Mouse (Mus musculus): ENCODE measurements around the gene Dgat2. TPM values are rescaled to one million over a fixed set of nuclear protein-coding genes. Genes with fewer than 3 reads are reported as not detected.

The Dgat2 gene
- total RNA-seq, 4 experiments from 2014 or later = 33.2 to 62.2 (median 41.4) TPM

DNA sequence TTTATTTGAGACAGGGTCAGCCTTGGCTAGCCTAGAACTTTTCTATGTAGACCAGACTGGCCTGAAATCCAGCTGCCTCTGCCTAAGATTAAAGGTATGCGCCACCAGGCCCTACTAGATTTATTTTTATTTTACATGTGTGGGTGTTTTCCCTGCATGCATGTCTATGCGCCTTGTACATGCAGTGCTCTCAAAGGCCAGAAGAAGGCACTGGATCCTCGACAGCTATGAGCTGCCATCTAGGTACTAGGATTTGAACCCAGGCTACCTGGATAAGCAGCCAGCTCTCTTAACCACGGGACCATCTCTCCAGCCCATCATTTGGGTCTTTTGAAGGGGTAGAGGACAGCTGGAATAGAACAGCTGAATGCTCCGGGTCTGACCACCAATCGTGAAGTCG, 20.1 kb downstream of the Dgat2 start:
- DNase-seq (ENCODE audit: low spot score in 2 of 2) = no peak

GRCm38 (mm10) chr7:99161961-99162360, 20.6 kb downstream of the Dgat2 start:
- DNase-seq (ENCODE audit: low spot score in 2 of 2) = no peak

DNA sequence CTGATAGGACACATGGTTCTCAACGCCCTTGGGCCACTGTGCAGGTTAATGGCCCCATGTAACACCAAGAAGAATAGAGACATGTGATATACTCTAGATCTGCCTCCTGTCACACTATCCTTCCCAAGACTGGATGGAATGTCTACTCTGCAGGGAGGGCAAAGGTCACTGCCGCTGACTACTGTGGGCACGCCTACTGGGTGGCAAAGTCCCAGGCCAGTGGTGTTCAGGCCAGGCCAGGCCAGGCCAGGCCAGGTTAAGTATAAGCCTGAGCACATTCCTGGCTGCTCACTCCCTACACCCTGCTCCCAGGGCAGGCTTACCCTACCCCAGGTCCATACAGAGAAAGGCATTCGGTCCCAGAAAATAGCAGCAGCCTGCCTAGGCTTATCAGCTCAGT, 21.0 kb downstream of the Dgat2 start:
- peak in 1 of 2 experiments; percentile 55 for DNase-seq (ENCODE audit: low spot score in 2 of 2)

DNA sequence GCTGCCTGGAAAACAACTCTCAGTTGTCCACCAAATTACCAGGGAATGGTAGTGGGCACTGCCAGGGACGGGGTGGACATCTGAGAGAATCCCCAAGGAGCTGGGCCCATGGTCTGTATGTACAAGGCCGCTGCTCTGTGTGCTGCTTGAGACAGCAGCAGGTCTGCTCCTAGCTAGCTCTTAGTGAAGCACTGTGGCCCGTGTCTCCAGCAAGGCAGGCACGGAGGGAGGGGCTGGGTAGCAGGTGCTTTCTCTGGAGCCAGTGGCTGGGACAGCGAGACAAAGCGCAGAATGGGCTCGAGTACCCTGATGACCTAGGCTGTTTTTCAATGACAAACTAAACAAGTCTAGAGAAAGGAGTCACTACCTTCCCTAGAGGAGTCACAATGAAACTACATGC, 21.5 kb downstream of the Dgat2 start:
- DNase-seq (ENCODE audit: low spot score in 2 of 2) = no peak

- DNase-seq (ENCODE audit: low spot score in 2 of 2) = no peak
These were observed 23.1 kb downstream of the Dgat2 start for GRCm38 (mm10) chr7:99159446-99159845.

DNA sequence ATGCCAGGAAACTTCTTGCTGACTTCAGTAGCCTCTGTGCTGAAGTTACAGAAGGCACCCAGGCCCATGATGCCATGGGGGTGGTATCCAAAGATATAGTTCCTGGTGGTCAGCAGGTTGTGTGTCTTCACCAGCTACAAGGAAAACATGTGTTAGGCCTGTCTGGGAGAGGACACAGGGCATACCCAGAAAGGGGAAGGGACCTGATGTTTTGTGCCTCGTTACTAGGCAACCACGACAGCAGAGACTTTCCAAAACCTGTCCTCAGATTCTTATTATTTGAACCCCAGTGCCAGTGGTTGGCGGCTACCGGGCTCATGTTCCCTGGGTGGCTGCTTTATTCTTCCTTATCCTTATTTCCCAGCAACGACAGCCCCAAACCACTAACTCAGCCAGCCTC, 23.6 kb downstream of the Dgat2 start:
- DNase-seq (ENCODE audit: low spot score in 2 of 2) = no peak

DNA sequence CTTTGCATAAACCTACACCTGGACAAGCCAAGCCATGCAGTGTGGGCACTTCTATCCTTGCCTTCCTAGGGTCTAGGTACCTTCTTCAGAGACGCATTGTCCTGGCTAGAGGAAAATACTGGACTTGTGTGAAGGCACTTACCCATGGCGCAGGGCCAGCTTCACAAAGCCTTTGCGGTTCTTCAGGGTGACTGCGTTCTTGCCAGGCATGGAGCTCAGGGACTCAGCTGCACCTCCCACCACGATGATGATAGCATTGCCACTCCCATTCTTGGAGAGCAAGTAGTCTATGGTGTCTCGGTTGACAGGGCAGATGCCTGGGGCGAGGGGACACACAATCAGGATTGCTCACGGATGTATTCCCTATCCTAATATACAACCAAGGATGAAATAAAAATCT, 24.5 kb downstream of the Dgat2 start:
- DNase-seq (ENCODE audit: low spot score in 2 of 2) = no peak

DNA sequence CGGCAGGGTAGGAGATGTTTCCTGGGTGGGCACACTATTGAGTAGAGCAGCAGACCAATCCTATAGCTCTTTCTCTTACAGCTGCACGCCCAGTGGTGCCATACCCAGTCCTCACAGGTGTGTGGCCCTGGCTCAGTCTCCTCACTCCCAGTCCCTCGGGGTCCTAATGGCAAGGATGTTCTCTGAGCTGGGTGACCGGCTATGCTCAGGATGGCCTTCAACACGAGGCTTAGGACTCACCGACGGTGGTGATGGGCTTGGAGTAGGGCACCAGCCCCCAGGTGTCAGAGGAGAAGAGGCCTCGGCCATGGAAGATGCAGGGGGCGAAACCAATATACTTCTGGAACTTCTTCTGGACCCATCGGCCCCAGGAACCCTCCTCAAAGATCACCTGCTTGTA, 25.8 kb downstream of the Dgat2 start:
- DNase-seq (ENCODE audit: low spot score in 2 of 2) = no peak

DNA sequence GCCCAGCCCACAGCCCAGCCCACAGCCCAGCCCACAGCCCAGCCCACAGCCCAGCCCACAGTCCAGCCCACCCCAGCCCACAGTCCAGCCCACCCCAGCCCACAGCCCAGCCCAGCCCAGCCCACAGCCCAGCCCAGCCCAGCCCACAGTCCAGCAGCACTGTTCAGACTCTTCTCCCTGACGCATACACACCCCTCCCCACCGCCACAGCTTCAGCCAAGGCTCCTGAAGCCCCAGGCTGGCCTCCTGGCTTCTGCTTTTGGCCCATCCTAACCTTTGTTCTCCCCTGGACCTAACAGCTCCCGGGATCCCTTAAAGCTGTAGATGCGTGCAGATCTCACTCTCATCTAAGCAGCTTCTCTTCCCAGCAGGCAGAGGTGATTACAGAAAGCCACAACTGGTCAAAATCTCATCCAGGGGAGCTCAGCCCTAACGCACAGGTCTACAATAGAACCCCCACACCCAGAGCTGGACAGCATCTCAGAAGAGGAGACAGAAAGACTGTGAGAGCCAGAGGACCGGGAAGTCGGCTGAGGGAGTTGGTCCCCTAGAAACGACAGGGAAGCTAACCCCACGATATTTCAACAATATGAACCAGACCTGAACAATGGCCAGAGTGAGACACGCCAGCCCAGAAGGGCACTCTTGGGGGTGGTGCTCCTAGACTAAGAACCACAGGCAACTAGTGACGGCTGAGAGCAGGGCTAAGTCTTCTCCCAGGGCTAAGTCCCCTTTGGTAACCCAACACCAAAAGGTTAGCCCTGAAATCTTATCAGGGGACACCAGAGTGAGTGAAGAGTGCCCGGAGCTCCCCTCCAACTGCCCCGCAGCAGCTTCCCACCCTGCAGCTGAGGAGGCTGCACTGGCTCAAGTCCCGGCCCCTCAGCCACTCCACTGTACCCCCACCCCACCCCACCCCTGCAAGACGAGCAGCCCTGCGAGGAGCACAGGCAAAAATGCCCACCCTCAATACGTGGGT, 26.9 kb downstream of the Dgat2 start:
- DNase-seq (ENCODE audit: low spot score in 2 of 2) = no peak

GRCm38 (mm10) chr7:99154648-99155151, 27.8 kb downstream of the Dgat2 start:
- no peak for DNase-seq (ENCODE audit: low spot score in 2 of 2)

- no peak for DNase-seq (ENCODE audit: low spot score in 2 of 2)
These were observed 28.8 kb downstream of the Dgat2 start for GRCm38 (mm10) chr7:99153686-99154202.

GRCm38 (mm10) chr7:99152756-99153155, 29.8 kb downstream of the Dgat2 start:
- no peak for DNase-seq (ENCODE audit: low spot score in 2 of 2)

GRCm38 (mm10) chr7:99151342-99151741, 31.2 kb downstream of the Dgat2 start:
- DNase-seq (ENCODE audit: low spot score in 2 of 2) = peak; percentile 93 to 94

DNA sequence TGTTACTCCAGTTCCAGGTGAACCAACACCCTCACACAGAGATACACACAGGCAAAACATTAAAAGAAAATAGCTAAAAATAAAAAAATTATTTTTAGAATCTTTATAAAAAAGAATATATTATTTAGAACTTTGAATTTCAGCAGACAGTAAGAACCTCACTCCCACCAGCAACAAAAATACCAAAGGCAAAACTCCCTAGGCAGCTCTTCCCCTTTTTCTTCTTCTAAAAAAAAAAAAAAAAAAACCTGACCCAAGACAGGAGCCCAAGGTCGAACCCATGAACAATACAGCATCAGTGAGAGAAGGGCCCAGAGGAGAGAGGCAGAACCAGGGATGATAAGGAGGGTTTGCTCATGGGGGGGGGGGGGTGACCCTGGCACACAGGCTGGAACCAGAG, 33.5 kb downstream of the Dgat2 start:
- no peak for DNase-seq (ENCODE audit: low spot score in 2 of 2)

DNA sequence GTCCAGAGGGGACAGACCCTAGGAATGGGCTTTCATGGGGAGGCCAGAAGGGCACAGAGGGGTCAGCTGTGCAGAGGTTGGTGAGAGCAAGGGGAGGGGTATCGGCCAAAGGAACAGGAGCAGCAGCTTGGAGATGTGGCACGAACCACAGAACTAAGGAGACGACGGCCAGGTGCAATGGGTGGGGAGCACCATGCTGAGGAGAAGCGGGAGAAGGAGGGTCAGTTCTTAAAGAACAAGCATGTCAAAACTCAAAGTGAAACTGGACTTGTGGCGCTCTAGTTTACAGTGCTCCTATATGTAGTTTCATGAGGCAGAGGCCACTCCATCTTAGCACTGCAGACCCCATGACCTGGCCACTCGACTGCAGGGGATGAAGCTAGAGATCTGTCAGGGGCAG, 35.0 kb downstream of the Dgat2 start:
- DNase-seq (ENCODE audit: low spot score in 2 of 2) = no peak

DNA sequence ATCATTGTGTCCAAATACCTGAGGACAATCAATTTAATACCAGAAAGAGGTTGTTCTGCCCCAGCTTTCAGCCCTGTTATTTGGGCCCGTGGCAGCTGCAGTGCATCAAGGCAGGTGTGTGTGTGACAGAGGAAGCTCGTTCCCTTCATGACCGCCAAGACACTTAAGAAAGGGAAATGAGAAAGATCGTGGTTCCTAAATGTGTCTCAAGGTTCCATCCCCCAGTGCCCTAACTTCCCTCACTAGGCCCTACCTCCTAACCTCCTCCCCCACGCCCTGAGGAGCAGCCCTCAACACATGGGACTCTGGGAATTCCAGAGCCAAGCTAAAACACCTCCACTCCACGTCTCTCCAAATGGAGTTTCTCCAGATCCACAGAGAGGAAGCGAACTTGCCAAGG, 35.6 kb downstream of the Dgat2 start:
- no peak for DNase-seq (ENCODE audit: low spot score in 2 of 2)

DNA sequence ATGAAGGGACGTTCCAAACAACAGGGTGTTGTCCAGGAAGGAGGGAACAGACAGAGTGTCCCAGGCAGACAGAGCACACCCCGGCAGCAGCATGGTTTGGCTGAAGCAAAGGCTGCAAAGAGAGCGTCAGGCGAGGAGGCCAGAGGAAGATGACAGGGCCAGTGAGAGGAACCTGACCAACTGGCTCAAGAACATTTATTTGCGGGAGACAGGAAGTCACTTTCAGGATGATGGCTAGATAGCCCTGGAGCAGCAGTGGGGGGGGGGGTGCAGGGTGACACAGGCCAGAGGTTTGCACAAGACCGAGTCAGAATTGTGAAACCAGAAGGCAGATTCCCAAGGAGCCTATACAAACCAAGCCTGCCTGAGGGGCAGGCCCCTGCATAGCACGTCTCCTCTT, 36.5 kb downstream of the Dgat2 start:
- no peak for DNase-seq (ENCODE audit: low spot score in 2 of 2)

GRCm38 (mm10) chr7:99144616-99145015, 37.9 kb downstream of the Dgat2 start:
- no peak for DNase-seq (ENCODE audit: low spot score in 2 of 2)

- no peak for DNase-seq (ENCODE audit: low spot score in 2 of 2)
These were observed 39.3 kb downstream of the Dgat2 start for GRCm38 (mm10) chr7:99143244-99143643.

DNA sequence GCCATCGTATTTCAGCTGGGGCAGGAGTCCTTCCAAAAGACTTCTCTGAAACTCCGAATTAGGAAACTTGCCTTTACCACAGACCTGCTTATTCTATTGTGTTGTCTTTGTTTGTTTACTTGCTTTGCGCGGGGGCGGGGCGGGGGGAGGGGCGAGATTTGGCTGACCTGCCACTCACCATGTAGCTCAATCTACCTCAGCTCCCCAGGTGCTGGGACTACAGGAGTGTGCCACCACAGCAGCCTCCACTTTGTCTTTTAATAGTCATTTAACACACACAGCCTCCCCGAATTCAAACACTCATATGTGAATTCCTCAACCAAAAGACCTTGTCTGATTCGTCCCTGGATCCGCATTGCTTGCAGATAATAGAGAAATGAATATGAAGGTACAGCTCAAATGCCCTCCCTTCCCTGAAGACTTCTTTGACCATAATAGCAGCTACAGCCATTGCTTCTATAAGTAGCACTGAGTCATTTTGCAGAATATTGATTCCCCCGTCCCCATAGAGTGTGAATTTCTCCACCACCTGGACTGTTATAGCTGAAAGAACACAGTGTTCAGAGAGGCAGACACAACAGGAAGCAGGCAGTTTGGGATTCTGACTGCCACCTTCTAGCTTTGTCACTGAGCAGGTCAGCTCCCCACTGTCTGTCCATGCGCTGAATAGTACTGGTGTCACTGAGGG, 40.5 kb downstream of the Dgat2 start:
- DNase-seq (ENCODE audit: low spot score in 2 of 2) = no peak

DNA sequence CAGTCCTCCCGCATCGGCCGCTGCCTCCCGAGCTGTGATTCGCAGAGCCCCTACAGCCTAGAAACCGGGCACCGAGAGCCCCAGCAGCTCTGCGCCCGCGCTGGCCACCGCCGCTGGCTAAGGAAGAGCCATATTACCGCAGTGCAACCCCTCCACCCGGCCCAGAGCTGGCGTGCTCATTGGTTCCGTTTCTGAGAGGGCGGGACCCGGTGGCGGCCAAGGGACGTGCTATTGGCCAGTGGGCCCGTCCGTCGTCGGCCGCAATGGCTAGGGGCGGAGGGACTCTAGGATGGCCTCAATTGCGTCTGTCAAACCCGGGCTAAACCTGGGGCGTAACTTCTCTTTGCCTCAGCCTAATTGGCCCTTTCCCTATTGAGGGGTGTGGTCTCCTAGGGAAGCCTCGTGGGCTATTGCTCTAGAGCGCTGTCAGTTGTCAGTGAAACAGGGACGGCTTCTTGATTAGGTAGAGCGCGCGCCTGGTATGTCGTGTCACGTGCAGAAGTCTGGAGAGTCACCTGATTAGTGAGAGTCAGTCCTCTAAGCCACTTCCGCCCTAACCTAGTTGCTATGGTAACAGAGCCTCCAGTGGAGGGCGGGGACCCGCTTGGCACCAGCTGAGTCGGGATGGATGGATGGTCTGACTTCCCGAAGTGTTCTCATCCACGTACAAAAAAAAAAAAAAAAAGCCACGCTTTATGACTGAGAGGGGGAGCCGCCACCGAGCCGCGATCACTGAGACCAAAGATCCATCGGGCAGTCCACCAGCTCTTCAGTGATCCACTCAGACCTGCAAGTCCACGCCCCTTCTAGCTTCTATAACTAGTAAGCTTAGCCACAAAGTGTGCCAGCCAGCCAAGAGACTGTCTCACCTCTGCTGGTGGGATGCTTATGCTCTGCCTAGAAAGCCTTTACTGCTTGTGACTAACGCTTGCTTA, 41.3 kb downstream of the Dgat2 start, which contains the start of gene Uvrag:
Uvrag (minus strand) TSS at position 158 of the 935 bp plus-strand sequence.
- DNase-seq (ENCODE audit: low spot score in 2 of 2) = peak; percentile 99

All from gastrocnemius, adult 8-10 months (tissue).